Mouse (Mus musculus): ENCODE data around the gene Fam168b. TPM values are rescaled to one million over a fixed set of nuclear protein-coding genes. Genes with fewer than 3 reads are reported as not detected.
A peak's percentile ranks its signal among the peaks of the same experiment; 100 is the strongest.

Fam168b gene
- total RNA-seq, 2 experiments from 2014 or later = 35.2 to 39.5 TPM

DNA sequence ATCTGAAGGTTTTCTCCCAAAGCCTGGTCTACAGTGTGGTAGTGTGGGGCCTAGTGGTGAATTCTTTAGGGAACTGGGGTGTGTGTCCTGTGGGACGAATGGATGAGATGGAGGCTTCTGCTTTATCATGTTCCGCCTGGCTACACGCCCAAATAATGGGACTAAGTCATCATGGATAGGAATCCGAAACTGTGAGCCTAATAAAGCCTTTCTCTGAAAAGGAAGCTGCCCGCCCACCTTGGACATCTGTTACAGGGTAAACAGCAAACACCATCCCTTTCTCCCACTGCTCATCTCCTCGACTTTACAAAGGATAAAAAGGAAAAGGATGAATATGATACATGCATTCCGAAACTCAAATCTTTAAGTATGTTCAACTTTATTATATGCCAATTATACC is 20.9 kb downstream of the Fam168b start:
- intact Hi-C loops (cut with DNase I; ENCODE audit: low total_unique reads) = no loop called here

DNA sequence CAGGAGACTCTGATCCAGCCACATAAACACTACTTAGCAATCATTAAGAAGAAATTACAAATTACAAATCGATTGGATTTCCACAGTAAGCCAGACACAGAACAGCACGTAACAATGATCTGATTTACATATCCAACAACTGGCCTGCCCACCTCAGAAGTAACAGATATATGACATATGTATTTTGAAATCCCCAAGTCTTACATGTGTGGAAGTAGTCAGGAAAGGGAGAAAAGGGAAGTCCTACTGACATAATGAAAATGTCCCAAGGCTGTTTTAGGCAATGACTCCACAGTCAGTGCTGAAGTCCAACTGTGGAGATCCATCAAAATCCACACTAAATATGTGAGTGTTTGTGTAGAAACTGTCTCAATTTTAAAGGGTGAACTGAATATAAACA is 21.5 kb downstream of the Fam168b start:
- intact Hi-C loops (cut with DNase I; ENCODE audit: low total_unique reads) = no loop called here
- DNase-seq = no peak

More for the DNA sequence above, 20.9 kb downstream of the Fam168b start:
- no peak for DNase-seq

DNA sequence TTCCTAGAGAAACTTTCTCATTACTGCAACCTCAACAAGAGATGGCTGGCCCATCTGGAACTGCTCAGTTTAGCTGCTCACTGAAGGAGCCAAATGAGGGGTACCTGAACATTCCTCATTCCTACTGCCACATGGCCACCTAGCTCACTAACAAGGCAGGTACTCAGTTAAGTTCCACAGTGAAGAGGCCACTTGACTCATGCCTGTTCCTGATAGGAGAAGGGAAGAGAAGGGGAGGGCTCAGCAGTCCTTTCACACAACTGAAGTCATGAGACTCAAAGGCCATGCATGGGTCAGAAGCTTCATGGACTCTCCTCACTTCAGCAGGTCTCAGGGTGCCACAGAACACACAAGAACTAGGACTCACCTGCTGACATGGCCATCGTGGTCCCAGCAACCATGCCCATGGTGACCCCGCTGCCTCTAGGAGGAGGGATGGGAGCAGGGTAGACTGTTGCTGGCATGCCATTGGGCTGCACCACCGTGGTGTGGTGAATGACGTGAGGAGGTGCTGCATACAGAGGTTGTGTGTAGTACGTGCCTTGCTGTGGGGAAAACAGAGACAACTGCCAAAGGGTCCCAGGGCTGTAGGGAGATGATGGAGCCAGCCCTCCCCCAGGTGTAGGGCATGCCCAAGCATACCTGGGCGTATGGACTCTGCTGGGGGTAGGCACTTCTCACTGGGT is 23.5 kb downstream of the Fam168b start:
- DNase-seq = no peak
- intact Hi-C loops (cut with DNase I; ENCODE audit: low total_unique reads) = no loop called here

DNA sequence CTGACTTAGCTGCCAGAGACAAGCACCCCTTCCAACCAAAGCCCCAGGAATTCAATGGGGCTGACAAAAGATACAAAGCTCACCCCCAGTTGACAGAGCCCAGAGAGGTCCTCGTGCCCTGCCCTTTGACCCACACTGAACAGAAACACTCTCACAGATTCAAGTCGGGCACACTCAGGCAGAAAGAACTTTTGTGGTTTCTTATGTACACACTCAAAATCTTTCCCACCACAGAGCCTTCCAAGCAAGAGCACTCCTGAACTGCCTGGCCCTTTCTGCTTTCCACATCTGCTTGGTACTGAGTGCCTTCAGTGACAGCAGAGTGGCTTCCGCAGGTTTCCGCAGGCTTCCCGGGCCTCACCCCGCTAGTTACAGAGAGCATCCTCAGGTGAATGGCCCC is 27.0 kb downstream of the Fam168b start:
- no peak for DNase-seq
- intact Hi-C loops (cut with DNase I; ENCODE audit: low total_unique reads) = no loop called here

DNA sequence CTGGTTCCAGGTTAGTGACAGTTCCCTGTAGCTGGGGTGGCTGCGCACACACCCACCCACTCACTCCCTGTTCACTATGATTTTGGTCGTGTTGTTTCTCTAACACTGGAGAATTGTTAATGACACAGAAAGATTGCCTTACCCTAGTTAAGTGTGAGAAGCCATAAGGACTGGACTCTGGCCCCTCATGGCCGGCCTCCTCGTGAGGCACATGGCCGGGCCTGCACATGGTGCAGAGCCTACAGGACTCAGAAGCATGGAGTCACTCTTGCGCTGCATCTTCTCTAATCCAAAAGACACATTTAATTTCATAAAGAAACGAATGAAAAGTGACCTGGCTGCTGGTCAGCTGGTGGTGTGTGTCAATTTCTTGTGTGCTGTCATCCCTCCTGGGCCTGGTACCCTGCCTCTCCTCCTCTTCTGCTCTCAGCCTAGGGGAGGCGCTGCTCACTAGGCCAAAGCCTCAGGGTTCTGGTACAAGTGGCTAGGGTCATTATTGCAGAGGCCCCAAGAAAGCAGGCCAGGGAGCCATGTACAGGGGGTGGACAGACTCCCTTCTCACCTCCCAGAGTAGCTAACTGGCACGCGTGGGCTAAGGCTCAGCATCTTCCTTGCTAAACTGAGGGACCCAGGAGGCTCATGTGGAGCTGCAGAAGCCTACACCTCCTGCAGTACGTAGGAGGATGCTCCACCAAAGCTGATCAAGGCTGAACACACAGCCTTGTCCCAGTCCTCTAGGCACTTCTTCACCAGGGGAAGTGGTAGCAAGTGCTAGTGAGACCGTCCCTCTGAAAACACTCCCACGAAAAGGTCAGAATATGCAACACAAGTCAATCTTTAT is 30.2 kb downstream of the Fam168b start:
- intact Hi-C loops (cut with DNase I; ENCODE audit: low total_unique reads) = loop anchor here (5.0 kb wide), 1 partner anchor 45 kb away; no protein-coding TSS in a partner anchor
- no peak for DNase-seq

DNA sequence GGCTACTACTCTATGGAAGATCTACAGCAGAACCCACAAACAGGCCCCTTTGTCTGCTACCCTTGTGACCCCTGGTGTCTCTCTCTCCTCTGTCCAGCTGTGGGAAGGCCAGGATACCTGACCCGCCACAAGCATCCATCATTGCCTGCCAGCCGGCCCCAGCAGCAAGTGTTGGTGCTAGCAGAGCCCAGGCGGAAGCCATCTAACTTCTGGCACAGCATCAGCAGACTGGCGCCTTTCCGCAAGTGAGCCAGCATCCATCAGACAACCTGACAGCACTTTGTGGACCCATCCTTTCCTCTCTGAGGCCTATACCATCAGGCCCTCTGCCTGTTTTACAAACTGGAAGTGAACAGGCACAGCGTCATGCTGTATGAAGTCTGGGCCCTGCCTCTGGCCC is 31.3 kb downstream of the Fam168b start:
- DNase-seq = no peak
- intact Hi-C loops (cut with DNase I; ENCODE audit: low total_unique reads) = loop anchor here (5.0 kb wide), 1 partner anchor 46 kb away; no protein-coding TSS in a partner anchor

DNA sequence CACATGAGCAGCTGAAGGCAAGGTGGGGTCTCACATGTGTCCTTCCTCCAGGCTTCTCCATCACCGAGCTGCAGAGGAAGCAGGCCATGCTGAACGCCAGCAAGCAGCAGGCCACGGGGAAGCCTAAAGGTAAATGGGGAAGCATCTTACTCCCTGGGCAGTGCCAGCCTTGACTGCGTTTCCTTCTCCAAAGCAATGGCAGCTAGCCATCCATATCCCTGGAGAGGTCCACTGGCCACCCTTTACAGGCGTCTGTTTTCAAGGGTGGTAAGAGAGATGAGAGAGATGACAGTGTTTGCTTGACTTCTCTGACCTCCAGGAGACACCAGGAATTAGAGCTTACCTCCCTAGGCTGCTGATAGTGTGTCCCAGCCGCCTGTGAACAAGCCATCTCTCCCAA is 31.8 kb downstream of the Fam168b start:
- intact Hi-C loops (cut with DNase I; ENCODE audit: low total_unique reads) = loop anchor here (5.0 kb wide), 1 partner anchor 46 kb away; no protein-coding TSS in a partner anchor
- no peak for DNase-seq

DNA sequence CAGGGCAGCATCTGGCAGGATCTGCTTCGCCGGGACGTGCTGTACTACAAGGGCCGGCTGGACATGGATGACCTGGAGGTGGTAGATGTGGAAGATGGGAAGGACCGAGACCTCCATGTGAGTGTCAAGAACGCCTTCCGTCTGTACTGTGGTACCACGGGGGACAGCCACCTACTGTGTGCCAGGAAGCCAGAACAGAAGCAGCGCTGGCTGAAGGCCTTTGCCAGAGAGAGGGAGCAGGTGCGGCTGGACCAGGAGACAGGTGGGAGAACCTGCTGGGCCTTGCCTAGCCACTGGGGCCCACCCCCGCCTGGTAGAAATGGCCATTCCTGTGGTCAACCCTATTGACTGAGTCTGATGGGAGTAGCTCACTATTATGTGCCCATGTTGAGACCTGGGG is 32.6 kb downstream of the Fam168b start:
- DNase-seq = no peak
- intact Hi-C loops (cut with DNase I; ENCODE audit: low total_unique reads) = loop anchor here (5.0 kb wide), 1 partner anchor 47 kb away; no protein-coding TSS in a partner anchor

DNA sequence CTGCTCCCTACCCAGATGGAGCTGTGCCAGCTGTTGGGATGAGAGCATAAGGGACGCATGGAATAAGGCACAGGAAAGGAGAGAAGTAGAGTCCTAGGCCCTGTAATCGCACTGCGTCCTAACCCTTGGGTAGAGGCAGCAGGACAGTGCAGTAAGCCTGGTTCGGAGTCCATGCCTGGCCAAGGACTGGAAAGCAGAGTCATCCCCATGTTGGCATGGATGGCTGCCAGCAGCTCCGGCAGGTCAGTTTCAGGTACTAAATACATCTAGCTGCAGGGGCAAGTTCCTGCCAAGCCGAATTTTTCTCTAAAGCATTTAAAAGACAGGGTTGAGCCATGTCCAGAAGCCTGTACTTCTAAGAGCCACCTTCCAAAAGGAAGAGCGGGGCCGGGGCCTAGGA is 34.4 kb downstream of the Fam168b start:
- intact Hi-C loops (cut with DNase I; ENCODE audit: low total_unique reads) = no loop called here

DNA sequence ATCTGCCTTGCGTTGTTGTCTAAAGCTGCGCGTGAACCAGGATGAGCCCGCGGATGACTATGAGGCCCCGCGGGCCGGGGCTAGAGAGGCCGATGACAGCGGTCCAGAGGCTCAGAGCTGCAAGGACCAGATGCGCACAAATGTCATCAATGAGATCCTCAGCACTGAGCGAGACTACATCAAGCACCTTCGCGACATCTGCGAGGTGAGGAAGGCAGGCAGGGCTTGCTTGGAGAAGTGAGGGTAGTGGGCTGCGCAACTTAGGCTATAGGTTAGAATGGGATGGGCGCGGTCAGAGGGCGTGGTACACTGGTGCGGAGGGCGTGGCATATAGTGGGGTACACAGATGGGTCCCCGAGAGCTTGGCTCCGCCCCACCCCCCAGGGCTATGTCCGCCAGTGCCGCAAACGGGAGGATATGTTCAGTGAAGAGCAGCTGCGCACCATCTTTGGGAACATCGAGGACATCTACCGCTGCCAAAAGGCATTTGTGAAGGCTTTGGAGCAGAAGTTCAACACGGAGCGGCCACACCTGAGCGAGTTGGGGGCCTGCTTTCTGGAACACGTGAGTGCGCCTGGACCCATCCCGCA is 36.8 kb downstream of the Fam168b start:
- intact Hi-C loops (cut with DNase I; ENCODE audit: low total_unique reads) = no loop called here
- no peak for DNase-seq

More for the DNA sequence above, 34.4 kb downstream of the Fam168b start:
- DNase-seq = no peak

DNA sequence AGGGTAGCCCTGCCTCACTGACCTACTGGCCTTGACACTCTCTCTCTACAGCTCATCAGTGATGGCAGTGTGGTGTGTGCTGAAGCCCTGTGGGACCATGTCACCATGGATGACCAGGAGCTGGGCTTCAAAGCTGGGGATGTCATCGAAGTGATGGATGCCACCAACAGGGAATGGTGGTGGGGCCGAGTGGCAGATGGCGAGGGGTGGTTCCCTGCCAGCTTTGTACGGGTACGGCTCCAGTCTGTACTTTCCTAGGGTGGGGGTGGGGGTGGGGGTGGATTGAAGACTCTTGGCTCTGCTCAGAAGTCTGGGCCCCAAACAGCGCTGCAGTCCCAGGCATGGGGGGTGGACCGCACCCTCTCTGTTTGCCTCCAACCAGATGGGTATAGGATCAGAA is 38.0 kb downstream of the Fam168b start:
- no peak for DNase-seq
- intact Hi-C loops (cut with DNase I; ENCODE audit: low total_unique reads) = no loop called here

DNA sequence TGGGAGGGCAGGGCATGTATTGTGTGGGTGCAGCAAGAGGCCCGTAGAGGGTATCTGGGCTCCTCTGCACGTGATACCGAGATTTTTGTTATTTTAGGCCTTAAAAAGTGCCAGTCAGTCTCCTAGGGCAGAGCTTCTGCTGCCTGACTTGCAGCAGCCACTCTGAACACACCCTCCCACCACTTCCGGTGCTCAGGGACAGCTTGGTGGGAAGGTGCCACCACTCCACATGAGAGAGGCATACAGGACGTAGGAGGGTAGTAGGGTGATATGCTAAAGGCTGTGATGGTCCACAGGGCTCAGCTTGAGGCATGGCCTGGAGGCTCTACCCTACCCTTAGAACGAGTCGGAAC is 40.6 kb downstream of the Fam168b start:
- DNase-seq = no peak
- intact Hi-C loops (cut with DNase I; ENCODE audit: low total_unique reads) = no loop called here

DNA sequence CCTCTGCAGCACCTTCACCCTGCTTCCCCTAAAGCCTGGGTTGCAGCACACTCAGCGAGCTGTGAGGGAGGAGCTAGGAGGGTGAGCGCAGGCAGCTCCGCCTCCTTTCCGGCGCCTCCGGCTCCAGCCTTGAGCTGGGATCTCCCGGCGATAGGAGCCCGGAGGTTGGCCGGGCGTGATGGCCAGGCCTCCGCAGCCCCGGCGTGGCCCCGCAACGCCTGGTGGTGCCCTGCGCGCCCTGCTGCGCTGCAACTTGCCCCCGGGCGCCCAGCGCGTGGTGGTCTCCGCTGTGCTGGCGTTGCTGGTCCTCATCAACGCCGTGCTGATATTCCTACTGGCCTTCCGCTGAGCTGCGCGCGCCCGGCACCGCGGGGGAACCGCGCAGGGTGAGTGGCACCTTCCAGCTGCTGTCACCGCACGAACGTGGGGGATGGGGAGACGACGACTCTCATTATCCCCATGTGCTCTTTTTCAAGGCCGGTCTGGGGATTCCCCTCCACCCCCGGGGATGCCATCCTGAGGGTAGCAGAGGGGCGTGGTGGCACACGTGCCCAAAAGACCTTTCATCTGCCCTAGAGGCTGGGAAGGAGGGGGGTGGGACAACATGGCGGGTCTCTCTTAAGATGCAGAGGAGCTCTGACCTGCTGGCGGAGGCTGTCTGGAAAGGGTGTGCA is 41.1 kb downstream of the Fam168b start:
- intact Hi-C loops (cut with DNase I; ENCODE audit: low total_unique reads) = no loop called here
- DNase-seq = peak; percentile 65

DNA sequence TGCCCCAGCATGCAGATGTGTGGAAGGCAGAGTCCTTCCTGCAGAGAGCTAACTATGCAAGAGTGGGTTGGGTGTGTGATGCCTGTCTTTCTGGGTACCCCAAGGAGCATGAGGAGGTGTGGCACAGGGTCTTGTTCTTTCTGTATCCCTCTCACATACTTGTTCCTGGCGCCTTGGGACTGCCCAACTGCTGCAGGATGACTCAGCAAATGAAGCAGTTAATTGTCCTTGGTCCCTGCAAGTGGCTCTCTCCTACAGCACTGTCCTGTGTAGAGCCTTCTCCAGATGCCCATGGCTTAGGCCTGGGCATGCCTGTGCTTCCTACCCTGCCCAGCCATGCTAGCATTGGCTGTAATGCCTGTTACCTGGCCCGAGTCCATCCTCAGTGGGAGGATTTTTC is 43.7 kb downstream of the Fam168b start:
- intact Hi-C loops (cut with DNase I; ENCODE audit: low total_unique reads) = no loop called here
- DNase-seq = no peak

DNA sequence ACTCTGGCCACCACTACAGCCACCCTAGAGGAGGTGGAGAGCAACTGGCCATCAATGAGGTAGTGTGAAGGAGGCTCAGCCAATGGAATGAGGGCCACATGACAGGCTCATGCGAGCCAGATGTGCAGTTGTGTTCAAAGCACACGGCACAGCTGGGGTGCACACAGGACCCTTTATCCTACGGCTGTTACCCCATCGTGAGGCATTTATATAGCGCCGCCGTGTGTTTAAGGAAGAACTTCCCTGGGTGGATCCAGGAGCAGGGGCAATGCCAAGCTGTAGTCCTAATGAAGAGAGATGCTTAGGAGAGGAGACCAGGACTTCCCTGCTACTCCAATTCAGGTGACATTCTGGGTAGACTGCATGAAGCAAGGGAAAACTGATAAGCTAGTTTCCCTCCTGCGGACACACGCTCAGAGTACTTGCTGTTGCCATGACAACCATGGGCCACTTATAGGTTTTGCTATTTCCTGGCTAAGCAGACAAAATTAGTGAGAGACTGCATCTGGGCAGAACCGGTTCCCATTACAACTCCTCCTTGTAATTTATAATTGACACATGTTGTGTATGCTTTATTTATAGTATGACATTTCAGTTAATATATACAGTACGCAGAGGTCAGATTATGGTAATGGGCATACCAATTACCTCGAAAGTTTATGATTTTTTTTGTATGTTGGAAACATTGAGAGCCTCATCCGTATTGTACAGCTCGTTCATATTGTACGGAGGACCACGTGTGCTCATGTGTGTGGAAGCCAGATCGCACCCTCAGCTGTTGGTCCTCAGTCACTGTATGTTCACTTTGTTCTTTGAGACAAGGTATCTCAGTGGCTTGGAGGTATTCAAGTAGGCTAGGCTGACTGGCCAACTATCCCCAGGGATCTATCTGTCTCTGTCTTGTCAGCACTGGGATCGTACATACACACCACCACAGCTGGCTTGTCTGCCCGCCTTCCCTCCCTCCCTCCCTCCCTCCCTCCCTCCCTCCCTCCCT is 49.3 kb downstream of the Fam168b start:
- intact Hi-C loops (cut with DNase I; ENCODE audit: low total_unique reads) = no loop called here
- no peak for DNase-seq

DNA sequence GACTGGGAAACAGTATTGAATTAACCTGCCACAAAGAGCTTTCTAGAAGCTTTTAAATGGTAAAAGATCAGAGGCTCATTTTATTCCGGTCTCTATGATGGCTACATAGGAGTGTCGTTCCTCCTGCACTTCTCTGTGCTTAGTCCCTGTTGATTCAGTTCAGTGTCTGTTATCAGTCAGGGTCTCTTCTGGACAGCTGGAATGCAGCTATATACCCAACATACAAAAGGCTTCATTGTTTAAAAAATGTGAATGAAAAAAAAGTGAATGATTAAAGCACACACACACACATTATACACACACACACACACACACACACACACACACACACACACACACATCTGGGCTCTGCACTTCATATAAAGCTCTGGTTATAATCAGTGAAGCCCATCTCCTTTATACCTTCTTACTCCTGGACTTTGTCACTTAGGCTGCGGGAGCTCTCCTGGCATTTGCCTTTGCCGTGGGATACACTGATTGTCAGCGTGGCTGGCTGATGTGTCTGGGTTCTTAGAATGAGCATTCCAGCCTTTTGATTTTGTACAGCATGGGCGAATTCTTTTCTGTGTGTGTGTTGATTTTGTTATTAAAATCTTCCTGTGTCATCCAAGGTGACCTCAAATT is 59.2 kb downstream of the Fam168b start:
- intact Hi-C loops (cut with DNase I; ENCODE audit: low total_unique reads) = no loop called here
- DNase-seq = no peak

DNA sequence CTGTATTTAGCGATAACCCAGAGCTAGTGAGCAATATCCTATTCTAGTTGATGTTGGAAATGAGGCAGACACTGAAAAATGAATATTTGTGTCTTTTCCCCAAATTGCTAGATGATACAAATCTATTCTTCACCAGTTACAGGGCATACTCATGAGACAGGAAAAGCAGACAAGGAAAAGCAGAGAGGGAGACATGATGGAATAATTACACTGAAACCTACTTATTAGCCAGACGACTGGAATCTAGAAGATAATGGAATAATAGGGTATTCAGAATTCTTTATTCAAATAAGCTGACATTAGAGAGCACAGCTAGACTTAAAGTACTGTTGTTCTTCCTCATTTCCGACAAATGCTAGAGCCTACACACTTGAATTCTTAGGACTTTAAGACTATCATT is 67.0 kb downstream of the Fam168b start:
- no peak for DNase-seq
- intact Hi-C loops (cut with DNase I; ENCODE audit: low total_unique reads) = no loop called here

DNA sequence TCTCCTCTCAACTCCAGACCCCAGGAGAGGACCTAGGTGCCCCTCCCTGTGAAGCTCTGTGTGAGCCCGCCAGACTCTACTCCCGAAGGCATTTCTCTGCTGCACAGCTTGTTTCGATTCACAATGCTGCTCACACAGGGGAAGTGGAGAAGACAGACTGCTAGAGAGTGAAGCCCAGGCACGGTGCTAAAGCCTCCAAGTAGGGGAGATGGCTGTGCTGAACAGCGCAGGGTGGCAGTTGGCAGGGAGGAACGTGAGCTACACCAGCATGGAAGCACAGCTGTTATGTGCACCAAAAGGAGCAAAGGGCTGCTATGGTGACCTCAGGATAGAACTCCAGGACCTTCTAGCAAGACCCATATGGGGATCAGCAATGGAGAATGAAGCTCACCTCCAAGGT is 74.0 kb downstream of the Fam168b start:
- intact Hi-C loops (cut with DNase I; ENCODE audit: low total_unique reads) = no loop called here
- no peak for DNase-seq

Measured in gastrocnemius, postnatal 14 days (tissue).